Mouse (Mus musculus) ES-E14 (cell line): Measurements from ENCODE around the gene St8sia1. TPM values are rescaled to one million over a fixed set of nuclear protein-coding genes. Genes with fewer than 3 reads are reported as not detected.

Experiments
- DNase-seq: peaks from one replicate; pipeline ENCODE4 v3.0.0-alpha.2; 2013; ENCODE audit warnings: low read depth, low spot score
- H3K27ac ChIP-seq: 2 replicates; pipeline ENCODE4 v1.5.1; 2012; ENCODE audit warnings: low read depth, mild to moderate bottlenecking, low read length, moderate library complexity, mixed read lengths; ENCODE audit not compliant: poor library complexity, insufficient read depth, severe bottlenecking
- H3K36me3 ChIP-seq: 2 replicates; pipeline ENCODE4 v1.6.1; 2012; ENCODE audit warnings: mild to moderate bottlenecking, low read length, moderate library complexity, mixed read lengths; ENCODE audit not compliant: control insufficient read depth, poor library complexity, insufficient read depth, severe bottlenecking
- H3K4me1 ChIP-seq, 2 experiments: fragments of 150-350 bp in 1 of 2; sonication (generic) in 1 of 2; 2 replicates each; pipeline ENCODE4 v1.6.1; 2012; ENCODE audit warnings: low read length in 2 of 2, mild to moderate bottlenecking in 1 of 2, mixed read lengths in 1 of 2; ENCODE audit not compliant: control insufficient read depth in 2 of 2, insufficient read depth in 2 of 2, poor library complexity in 1 of 2
- H3K4me3 ChIP-seq, 2 experiments: fragments of 150-350 bp in 1 of 2; sonication (generic) in 1 of 2; 2 replicates each; pipeline ENCODE4 v1.5.1; 2012; ENCODE audit warnings: low read length in 2 of 2, low read depth in 1 of 2, mild to moderate bottlenecking in 1 of 2, mixed read lengths in 1 of 2; ENCODE audit not compliant: insufficient read depth in 1 of 2, poor library complexity in 1 of 2, severe bottlenecking in 1 of 2
- H3K9ac ChIP-seq: 2 replicates; pipeline ENCODE4 v1.6.1; 2012; ENCODE audit warnings: low read depth, mild to moderate bottlenecking, low read length, mixed read lengths; ENCODE audit not compliant: poor library complexity, insufficient read depth, severe bottlenecking
- H3K9me3 ChIP-seq: fragments of 150-350 bp; sonication (generic); 2 replicates; pipeline ENCODE4 v1.6.1; 2012; ENCODE audit warnings: low read depth, mild to moderate bottlenecking, low read length; ENCODE audit not compliant: control insufficient read depth, insufficient read depth
- CHD2 ChIP-seq: IDR thresholded peaks from 2 replicates; pipeline ENCODE4 v1.6.1; 2014; ENCODE audit warnings: mild to moderate bottlenecking, low read depth, low read length, inconsistent platforms
- HCFC1 ChIP-seq: IDR thresholded peaks from 2 replicates; pipeline ENCODE4 v1.6.1; 2012; ENCODE audit warnings: low read length, inconsistent platforms, borderline replicate concordance; ENCODE audit not compliant: insufficient read depth
- MAFK ChIP-seq: IDR thresholded peaks from 2 replicates; pipeline ENCODE4 v1.6.1; 2014; ENCODE audit warnings: mild to moderate bottlenecking, low read depth, low read length, inconsistent platforms; ENCODE audit not compliant: insufficient read depth
- ZC3H11A ChIP-seq: IDR thresholded peaks from 2 replicates; pipeline ENCODE4 v1.6.1; 2012; ENCODE audit warnings: low read depth, mild to moderate bottlenecking, inconsistent platforms, low read length, borderline replicate concordance
- ZNF384 ChIP-seq: IDR thresholded peaks from 2 replicates; pipeline ENCODE4 v1.6.1; 2012; ENCODE audit warnings: low read depth, low read length, inconsistent platforms
- in situ Hi-C, 2 experiments: fragments of 600-800 bp; cut with MboI; formaldehyde crosslinking; loops; one replicate each; pipeline ENCODE4 v1.15.1; 2025; ENCODE audit warnings: low sequenced_read_pairs in 2 of 2, inconsistent platforms in 1 of 2; ENCODE audit not compliant: unreplicated experiment in 2 of 2
- total RNA-seq: library from RNA; depleted of rRNA; stranded (reverse); fragments of 300-350 nt; gene quantifications from 2 replicates; pipeline ENCODE4 v1.2.3, GENCODE M21; 2012

Gene St8sia1
- total RNA-seq, 1 experiment, result 8.2 TPM

GRCm38 (mm10) chr6:142867023-142867422, 97.2 kb downstream of the St8sia1 start:
- Histone ChIP-seq H3K9me3 (no peaks in the 10 kb centered on the region), H3K4me1 (peaks cover 5 to 6% of the 10 kb centered on the region in 2 experiments; a peak in 3 of 4 replicates), H3K36me3 (no peaks in the 10 kb centered on the region), H3K9ac (no peak overlapping the region), H3K27ac (no peak overlapping the region), H3K4me3 (no peak overlapping the region)
- in situ Hi-C loops, result no loop called here
- no peak for TF ChIP-seq ZC3H11A
- no peak for TF ChIP-seq CHD2
- no peak for TF ChIP-seq MAFK
- TF ChIP-seq ZNF384, result no peak
- no peak for DNase-seq

GRCm38 (mm10) chr6:142865199-142865598, 99.1 kb downstream of the St8sia1 start:
- Histone ChIP-seq H3K4me3 (no peak overlapping the region), H3K9me3 (no peaks in the 10 kb centered on the region), H3K4me1 (peaks cover 5 to 6% of the 10 kb centered on the region in 2 experiments; a peak in 3 of 4 replicates), H3K27ac (no peak overlapping the region), H3K9ac (no peak overlapping the region), H3K36me3 (no peaks in the 10 kb centered on the region)
- in situ Hi-C loops, result no loop called here
- no peak for DNase-seq
- TF ChIP-seq HCFC1 (no peak), ZNF384 (no peak), ZC3H11A (no peak), MAFK (no peak), CHD2 (no peak)

GRCm38 (mm10) chr6:142863881-142864280, 100.4 kb downstream of the St8sia1 start:
- H3K4me1 ChIP-seq, result peaks cover 5 to 6% of the 10 kb centered on the region in 2 experiments; a peak in 3 of 4 replicates
- no peak overlapping the region for H3K27ac ChIP-seq
- in situ Hi-C loops, result no loop called here
- DNase-seq, result no peak
- no peaks in the 10 kb centered on the region for H3K9me3 ChIP-seq
- TF ChIP-seq HCFC1 (no peak), ZNF384 (no peak), MAFK (no peak), CHD2 (no peak), ZC3H11A (no peak)
- no peak overlapping the region for H3K9ac ChIP-seq
- no peak overlapping the region for H3K4me3 ChIP-seq
- no peaks in the 10 kb centered on the region for H3K36me3 ChIP-seq

- Histone ChIP-seq H3K9ac (no peak overlapping the region), H3K4me3 (no peak overlapping the region), H3K36me3 (no peaks in the 10 kb centered on the region), H3K4me1 (peaks cover under 1 to 3% of the 10 kb centered on the region in 2 experiments; a peak in 3 of 4 replicates), H3K9me3 (no peaks in the 10 kb centered on the region), H3K27ac (no peak overlapping the region)
- TF ChIP-seq HCFC1, result no peak
- TF ChIP-seq CHD2, result no peak
- TF ChIP-seq MAFK, result no peak
- TF ChIP-seq ZNF384, result no peak
- TF ChIP-seq ZC3H11A, result no peak
- DNase-seq, result no peak
- in situ Hi-C loops, result no loop called here
Observed at GRCm38 (mm10) chr6:142862265-142862664, 102.0 kb downstream of the St8sia1 start.

GRCm38 (mm10) chr6:142860396-142860795, 103.9 kb downstream of the St8sia1 start:
- H3K27ac ChIP-seq, result no peak overlapping the region
- in situ Hi-C loops, result no loop called here
- no peaks in the 10 kb centered on the region for H3K9me3 ChIP-seq
- H3K4me3 ChIP-seq, result no peak overlapping the region
- DNase-seq, result no peak
- no peak overlapping the region for H3K9ac ChIP-seq
- TF ChIP-seq MAFK, result no peak
- no peak for TF ChIP-seq HCFC1
- no peak for TF ChIP-seq CHD2
- TF ChIP-seq ZC3H11A, result no peak
- no peak for TF ChIP-seq ZNF384
- H3K4me1 ChIP-seq, result peaks cover 2 to 4% of the 10 kb centered on the region in 2 experiments; a peak in 1 of 4 replicates
- H3K36me3 ChIP-seq, result no peaks in the 10 kb centered on the region
